Mouse (Mus musculus): ENCODE measurements around the gene Spert. TPM values are rescaled to one million over a fixed set of nuclear protein-coding genes. Genes with fewer than 3 reads are reported as not detected.

Gene Spert
- not detected for polyA plus RNA-seq (2014; fragmentation: Illumina TruSeq; extraction: RNeasy Lipid Tissue Mini Kit (QIAGEN cat#74804); ENCODE audit: low replicate concordance)

GRCm38 (mm10) chr14:75592978-75593377 lies at the start of gene Spert:
TSS of gene Spert (minus strand) at chr14:75593116.

GRCm38 (mm10) chr14:75642080-75642479 lies 49.2 kb upstream of the Spert start, which contains the start of gene Erich6b:
TSS of gene Erich6b (plus strand) at chr14:75642259.

Other genes starting within 250 kb of the Spert start
- not detected for gene Siah3, start 137.1 kb downstream of the Spert start, polyA plus RNA-seq (2014; fragmentation: Illumina TruSeq; extraction: RNeasy Lipid Tissue Mini Kit (QIAGEN cat#74804); ENCODE audit: low replicate concordance)
- gene Erich6b, start 49.1 kb upstream of the Spert start, polyA plus RNA-seq (2014; fragmentation: Illumina TruSeq; extraction: RNeasy Lipid Tissue Mini Kit (QIAGEN cat#74804); ENCODE audit: low replicate concordance): not detected
- 27.7 TPM for gene Cog3, start 161.4 kb upstream of the Spert start, polyA plus RNA-seq (2014; fragmentation: Illumina TruSeq; extraction: RNeasy Lipid Tissue Mini Kit (QIAGEN cat#74804); ENCODE audit: low replicate concordance)
- gene Slc25a30, start 193.9 kb upstream of the Spert start, polyA plus RNA-seq (2014; fragmentation: Illumina TruSeq; extraction: RNeasy Lipid Tissue Mini Kit (QIAGEN cat#74804); ENCODE audit: low replicate concordance): 8.4 TPM

Data from small intestine, adult 10 weeks (tissue).